Mouse (Mus musculus): ENCODE measurements around the gene Klk15. TPM values are rescaled to one million over a fixed set of nuclear protein-coding genes. Genes with fewer than 3 reads are reported as not detected.
A peak's percentile ranks its signal among the peaks of the same experiment; 100 is the strongest.

Klk15 gene
- polyA plus RNA-seq (2016; fragmentation: Nextera tagmentation; extraction: Ambion mirVana): not detected in 2 replicates

DNA sequence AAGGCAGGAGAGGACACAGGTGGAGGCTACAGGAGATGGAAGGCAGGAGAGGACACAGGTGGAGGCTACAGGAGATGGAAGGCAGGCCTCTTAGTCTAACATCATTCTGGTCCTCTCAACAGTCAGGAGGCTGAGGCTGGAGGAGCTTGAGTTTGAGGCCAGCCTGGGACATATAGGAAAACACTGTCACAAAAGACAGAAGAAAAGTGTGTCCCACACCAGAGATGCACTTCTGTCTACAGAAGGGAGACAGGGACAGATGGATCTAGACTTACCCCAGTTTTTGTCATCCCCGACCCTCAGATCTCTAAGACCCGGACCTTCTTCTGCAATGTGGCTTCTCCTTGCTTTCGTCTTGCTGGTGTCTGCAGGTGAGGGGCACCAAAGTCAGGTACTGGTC lies at the start of gene Klk15:
Gene Klk15, plus strand, starts transcription at position 301 of the 400 bp plus-strand sequence.
- Histone ChIP-seq H3K9ac (no peak within 1 kb of the TSS), H3K27me3 (no peaks in the 10 kb centered on the region), H3K4me1 (no peaks in the 10 kb centered on the region), H3K27ac (no peak within 1 kb of the TSS), H3K9me3 (no peaks in the 10 kb centered on the region), H3K36me3 (no peaks in the 10 kb centered on the region), H3K4me3 (no peak within 1 kb of the TSS), H3K4me2 (replicated peaks) (no peak within 1 kb of the TSS)
- no peak for ATAC-seq (ENCODE audit: insufficient number of reproducible peaks, insufficient read depth, low FRiP score, low TSS enrichment)
- WGBS: 94% methylated on average over 3 of the region's 3 CpGs

DNA sequence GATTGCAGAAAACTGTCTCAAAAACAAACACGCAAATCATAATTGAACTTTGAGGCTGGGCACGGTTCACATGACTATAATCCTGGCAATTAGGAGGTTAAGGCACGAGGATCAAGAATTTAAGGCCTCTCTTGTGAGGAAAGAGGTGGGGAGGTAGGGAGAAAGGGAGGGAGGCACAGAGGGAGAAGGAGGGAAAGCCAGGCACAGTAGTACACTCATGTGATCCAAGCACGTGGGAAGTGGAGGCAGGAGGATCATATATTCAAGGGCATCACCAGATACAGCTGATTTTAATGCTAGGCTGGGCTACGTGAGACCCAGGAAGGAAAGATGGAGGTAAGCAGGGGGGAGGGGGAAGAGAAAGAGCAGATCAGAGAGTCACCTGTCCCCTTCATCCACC lies 42.2 kb upstream of the Klk15 start:
- Histone ChIP-seq H3K4me1 (no peaks in the 10 kb centered on the region), H3K9ac (no peak overlapping the region), H3K36me3 (no peaks in the 10 kb centered on the region), H3K27me3 (no peaks in the 10 kb centered on the region), H3K4me3 (no peak overlapping the region), H3K9me3 (no peaks in the 10 kb centered on the region), H3K4me2 (replicated peaks) (no peak overlapping the region), H3K27ac (no peak overlapping the region)
- no peak for ATAC-seq (ENCODE audit: insufficient number of reproducible peaks, insufficient read depth, low FRiP score, low TSS enrichment)
- 54% methylated on average over 5 of the region's 5 CpGs for WGBS

DNA sequence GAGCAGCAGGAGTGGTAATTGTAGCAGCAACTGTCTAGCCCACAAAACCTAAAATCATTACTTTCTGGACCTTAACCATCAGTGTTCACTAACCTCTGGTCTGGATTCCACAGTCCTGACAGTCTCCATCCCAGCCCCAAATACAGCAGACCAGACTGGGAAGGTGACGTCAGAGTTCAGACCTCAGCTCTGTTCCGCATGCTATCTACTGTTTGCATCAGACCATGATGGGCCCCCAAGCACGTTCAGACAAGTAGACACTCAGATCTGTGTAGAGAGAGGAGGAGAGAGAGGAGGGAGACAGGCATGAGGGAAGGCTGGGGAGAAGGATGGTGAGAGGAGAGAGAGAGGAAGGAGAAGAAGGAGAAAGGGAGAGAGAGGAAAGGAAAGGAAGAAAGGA lies 41.8 kb upstream of the Klk15 start:
- Histone ChIP-seq H3K4me1 (no peaks in the 10 kb centered on the region), H3K9me3 (no peaks in the 10 kb centered on the region), H3K27ac (no peak overlapping the region), H3K36me3 (no peaks in the 10 kb centered on the region), H3K4me2 (replicated peaks) (no peak overlapping the region), H3K27me3 (no peaks in the 10 kb centered on the region), H3K9ac (no peak overlapping the region), H3K4me3 (no peak overlapping the region)
- WGBS: 60% methylated on average over 3 of the region's 3 CpGs
- no peak for ATAC-seq (ENCODE audit: insufficient number of reproducible peaks, insufficient read depth, low FRiP score, low TSS enrichment)

DNA sequence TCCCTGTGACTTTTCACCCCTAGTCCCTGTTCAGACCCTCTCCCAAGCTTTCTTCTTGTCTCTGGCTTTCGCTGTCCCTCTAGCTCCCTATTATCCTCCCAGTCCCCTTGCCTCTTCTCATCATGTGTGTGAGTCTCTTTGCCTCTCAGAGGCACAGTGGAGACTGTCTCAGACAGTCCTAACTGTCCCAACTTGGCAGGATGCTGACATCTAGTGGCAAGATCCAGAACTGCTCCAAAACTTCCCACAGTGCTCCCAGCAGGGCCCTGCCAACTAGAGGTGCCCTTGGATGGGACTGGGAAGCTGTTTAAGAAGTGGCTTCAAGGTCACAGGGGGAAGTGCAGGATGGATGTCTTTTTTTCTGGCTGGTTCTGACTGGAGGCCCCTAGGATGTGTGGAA lies 38.7 kb upstream of the Klk15 start:
- WGBS: 11% methylated on average over 1 of the region's 1 CpGs
- no peaks in the 10 kb centered on the region for H3K4me1 ChIP-seq
- H3K27ac ChIP-seq: no peak overlapping the region
- H3K4me2 ChIP-seq (replicated peaks): no peak overlapping the region
- H3K9ac ChIP-seq: no peak overlapping the region
- H3K4me3 ChIP-seq: no peak overlapping the region
- ATAC-seq (ENCODE audit: insufficient number of reproducible peaks, insufficient read depth, low FRiP score, low TSS enrichment): peak; percentile 89
- H3K27me3 ChIP-seq: no peaks in the 10 kb centered on the region
- no peaks in the 10 kb centered on the region for H3K9me3 ChIP-seq
- no peaks in the 10 kb centered on the region for H3K36me3 ChIP-seq

DNA sequence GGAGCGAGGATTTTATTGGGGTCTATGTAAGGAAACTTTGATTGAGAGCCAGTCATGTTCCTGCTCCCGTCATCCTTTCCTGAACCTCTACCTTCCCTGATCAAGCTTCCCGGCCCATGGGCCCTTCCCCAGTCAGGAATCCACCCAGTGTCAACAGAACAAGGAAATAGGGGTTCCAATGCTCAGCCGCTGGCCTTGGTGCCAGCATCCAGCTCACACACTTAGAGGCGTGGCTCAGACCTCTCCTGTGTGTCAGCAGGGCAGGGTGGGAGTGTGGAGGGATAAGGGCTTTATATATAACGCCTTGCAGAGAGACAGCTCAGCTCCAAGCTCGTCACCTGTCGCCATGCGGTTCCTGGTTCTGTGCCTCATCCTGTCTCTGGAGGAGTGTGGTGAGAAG lies 18.7 kb upstream of the Klk15 start:
- no peaks in the 10 kb centered on the region for H3K4me1 ChIP-seq
- no peaks in the 10 kb centered on the region for H3K36me3 ChIP-seq
- no peaks in the 10 kb centered on the region for H3K9me3 ChIP-seq
- no peak overlapping the region for H3K27ac ChIP-seq
- 61% methylated on average over 9 of the region's 9 CpGs for WGBS
- no peak for ATAC-seq (ENCODE audit: insufficient number of reproducible peaks, insufficient read depth, low FRiP score, low TSS enrichment)
- H3K27me3 ChIP-seq: no peaks in the 10 kb centered on the region
- no peak overlapping the region for H3K9ac ChIP-seq
- H3K4me3 ChIP-seq: no peak overlapping the region
- no peak overlapping the region for H3K4me2 ChIP-seq (replicated peaks)

DNA sequence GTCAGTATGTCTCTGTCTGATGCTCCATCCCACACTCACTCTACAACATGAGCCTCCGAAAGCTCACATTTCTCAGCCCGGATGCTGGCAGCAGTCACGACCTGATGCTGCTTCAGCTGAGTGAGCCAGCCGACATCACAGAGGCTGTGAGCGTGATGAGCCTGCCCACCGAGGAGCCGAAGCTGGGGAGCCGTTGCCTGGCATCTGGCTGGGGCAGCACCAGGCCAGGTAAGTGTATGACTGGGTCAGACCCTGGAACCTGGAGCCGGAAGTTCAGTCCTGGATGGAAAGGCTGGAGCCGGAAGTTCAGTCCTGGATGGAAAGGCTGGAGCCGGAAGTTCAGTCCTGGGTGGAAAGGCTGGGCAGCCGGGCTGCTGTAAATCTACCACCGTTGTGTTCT lies 15.1 kb upstream of the Klk15 start:
- no peak for ATAC-seq (ENCODE audit: insufficient number of reproducible peaks, insufficient read depth, low FRiP score, low TSS enrichment)
- no peaks in the 10 kb centered on the region for H3K4me1 ChIP-seq
- no peak overlapping the region for H3K27ac ChIP-seq
- no peak overlapping the region for H3K4me2 ChIP-seq (replicated peaks)
- H3K27me3 ChIP-seq: no peaks in the 10 kb centered on the region
- H3K9ac ChIP-seq: no peak overlapping the region
- 86% methylated on average over 13 of the region's 13 CpGs for WGBS
- no peak overlapping the region for H3K4me3 ChIP-seq
- H3K9me3 ChIP-seq: no peaks in the 10 kb centered on the region
- no peaks in the 10 kb centered on the region for H3K36me3 ChIP-seq

DNA sequence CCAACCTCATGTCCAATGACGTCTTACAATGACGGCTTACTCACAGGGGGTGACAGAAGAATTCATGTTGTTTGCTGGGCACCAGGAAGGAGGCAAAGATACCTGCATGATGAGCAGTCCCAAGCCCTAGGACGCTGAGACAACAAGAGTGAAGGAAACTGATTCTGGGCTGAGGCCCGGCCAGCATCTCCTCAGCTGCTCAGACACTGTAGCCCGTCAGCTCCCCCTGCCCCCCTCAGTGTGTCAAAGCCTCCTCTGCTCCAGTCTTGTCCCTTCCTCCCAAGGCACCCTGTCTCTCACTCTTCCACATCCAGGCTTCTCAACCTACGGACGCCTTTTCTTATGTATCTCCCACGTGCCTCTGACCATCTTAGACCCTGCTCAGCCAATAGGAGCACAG lies 14.7 kb upstream of the Klk15 start:
- Histone ChIP-seq H3K27me3 (no peaks in the 10 kb centered on the region), H3K4me3 (no peak overlapping the region), H3K9me3 (no peaks in the 10 kb centered on the region), H3K4me1 (no peaks in the 10 kb centered on the region), H3K9ac (no peak overlapping the region), H3K36me3 (no peaks in the 10 kb centered on the region), H3K4me2 (replicated peaks) (no peak overlapping the region), H3K27ac (no peak overlapping the region)
- no peak for ATAC-seq (ENCODE audit: insufficient number of reproducible peaks, insufficient read depth, low FRiP score, low TSS enrichment)
- WGBS: 73% methylated on average over 8 of the region's 8 CpGs

DNA sequence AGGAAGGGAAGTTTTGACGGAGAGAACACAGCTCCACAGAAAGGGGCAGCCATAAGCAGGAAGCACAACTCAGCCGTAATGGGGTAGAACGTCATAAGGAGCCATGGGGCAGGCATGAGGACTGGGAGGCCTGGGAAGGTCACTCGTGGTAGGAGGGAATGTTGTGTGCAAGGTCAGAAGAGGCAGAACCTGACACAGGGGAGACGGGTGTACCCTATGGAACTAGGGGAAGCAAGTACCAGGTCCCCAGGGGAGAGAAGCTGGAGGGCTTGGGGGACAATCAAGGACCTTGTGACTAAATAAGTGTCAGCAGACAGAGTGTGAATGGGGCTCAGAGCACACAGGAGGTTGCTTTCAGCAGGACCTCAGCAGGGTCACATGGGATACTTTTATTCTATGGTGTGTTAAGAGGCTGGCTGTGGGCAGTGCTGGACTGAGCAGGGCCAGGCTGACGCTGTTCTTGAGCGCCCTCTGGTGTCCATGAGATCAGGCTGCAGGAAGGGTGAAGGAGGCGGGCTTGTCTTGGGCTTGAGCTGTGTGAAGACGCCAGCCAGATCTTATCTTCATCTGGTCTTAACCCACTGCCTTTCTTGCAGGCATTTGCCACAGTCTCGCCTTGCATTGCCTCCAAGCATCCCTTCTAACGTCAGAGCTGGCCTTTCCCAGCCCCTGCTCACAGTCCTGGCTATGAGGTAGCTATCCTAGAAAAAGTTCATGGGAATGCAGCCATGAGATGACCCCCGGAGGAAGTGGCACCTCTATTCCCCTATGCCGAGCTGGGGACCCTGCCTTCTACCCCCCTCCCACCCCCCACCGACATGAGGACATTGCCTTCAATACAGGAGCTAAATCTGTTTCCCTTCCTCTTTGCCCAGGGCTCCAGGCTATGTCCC lies 13.7 kb upstream of the Klk15 start:
- Histone ChIP-seq H3K4me1 (no peaks in the 10 kb centered on the region), H3K4me2 (replicated peaks) (no peak overlapping the region), H3K36me3 (no peaks in the 10 kb centered on the region), H3K27me3 (no peaks in the 10 kb centered on the region), H3K9ac (no peak overlapping the region), H3K4me3 (no peak overlapping the region), H3K9me3 (no peaks in the 10 kb centered on the region), H3K27ac (no peak overlapping the region)
- peak; percentile 80; the same call in 1 of the 2 replicates for ATAC-seq (ENCODE audit: insufficient number of reproducible peaks, insufficient read depth, low FRiP score, low TSS enrichment)
- 28% methylated on average over 14 of the region's 14 CpGs for WGBS

DNA sequence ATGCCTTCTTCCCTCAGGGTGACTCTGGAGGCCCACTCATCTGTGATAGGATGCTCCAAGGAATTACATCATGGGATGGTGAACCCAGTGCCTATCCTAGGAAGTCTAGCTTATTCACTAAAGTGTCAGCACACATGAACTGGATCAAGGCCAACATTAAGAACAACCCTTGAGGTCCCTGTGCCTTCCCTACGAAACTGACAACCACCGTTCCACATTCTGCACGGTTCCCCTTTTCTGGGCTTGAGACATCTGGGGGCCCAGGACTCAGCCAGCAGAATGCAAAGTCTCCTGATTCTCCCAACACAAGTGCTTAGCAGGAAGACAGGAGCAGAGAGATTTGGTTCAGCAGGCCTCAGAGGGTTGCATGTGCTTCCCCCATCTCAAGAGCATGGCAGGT lies 13.0 kb upstream of the Klk15 start:
- no peak for ATAC-seq (ENCODE audit: insufficient number of reproducible peaks, insufficient read depth, low FRiP score, low TSS enrichment)
- 92% methylated on average over 3 of the region's 3 CpGs for WGBS
- Histone ChIP-seq H3K9me3 (no peaks in the 10 kb centered on the region), H3K27me3 (no peaks in the 10 kb centered on the region), H3K4me3 (no peak overlapping the region), H3K4me1 (no peaks in the 10 kb centered on the region), H3K27ac (no peak overlapping the region), H3K4me2 (replicated peaks) (no peak overlapping the region), H3K9ac (no peak overlapping the region), H3K36me3 (no peaks in the 10 kb centered on the region)

DNA sequence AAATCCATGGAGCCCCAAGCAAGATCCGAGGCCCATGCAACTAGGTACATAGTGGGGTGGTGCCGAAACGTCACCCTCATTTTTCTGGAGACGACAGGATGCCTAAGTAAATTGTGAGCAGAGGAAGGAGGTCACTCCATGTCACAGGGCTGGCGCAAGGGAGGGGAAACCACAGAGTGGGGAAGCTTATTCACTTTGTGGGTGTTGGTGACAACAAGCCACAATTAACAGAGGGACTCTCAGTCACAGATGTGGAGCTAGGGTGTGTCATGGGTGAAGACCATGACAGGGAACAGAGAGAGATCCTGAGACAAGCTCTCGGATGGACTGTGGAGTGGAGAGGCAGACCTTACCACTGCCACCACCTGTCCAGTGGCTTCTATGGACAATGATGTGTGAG lies 12.5 kb upstream of the Klk15 start:
- 86% methylated on average over 6 of the region's 6 CpGs for WGBS
- Histone ChIP-seq H3K4me1 (no peaks in the 10 kb centered on the region), H3K4me2 (replicated peaks) (no peak overlapping the region)

DNA sequence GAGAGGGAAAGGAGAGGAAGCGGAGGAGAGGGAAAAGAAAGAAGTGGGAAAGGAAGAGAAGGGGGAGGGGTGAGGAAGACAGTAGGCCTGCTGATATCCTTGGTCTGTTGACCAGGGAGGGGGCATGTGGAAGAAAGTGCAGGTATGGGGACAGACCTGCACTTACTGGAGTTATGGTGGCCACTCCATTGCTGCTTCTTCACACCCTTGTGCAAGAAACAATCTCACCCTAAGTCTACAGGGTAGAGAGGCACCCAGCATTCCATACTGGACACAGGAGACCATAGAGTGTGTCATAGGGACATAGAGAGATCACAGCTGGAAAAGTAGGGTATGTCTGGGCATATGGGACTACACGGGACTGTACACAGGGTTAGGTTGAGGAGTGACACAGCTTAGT lies 11.6 kb upstream of the Klk15 start:
- Histone ChIP-seq H3K9me3 (no peaks in the 10 kb centered on the region), H3K4me3 (no peak overlapping the region), H3K36me3 (no peaks in the 10 kb centered on the region), H3K27ac (no peak overlapping the region), H3K4me1 (no peaks in the 10 kb centered on the region), H3K4me2 (replicated peaks) (no peak overlapping the region), H3K27me3 (no peaks in the 10 kb centered on the region), H3K9ac (no peak overlapping the region)
- no peak for ATAC-seq (ENCODE audit: insufficient number of reproducible peaks, insufficient read depth, low FRiP score, low TSS enrichment)
- 74% methylated on average over 2 of the region's 2 CpGs for WGBS

More for the DNA sequence above, 12.5 kb upstream of the Klk15 start:
- no peak for ATAC-seq (ENCODE audit: insufficient number of reproducible peaks, insufficient read depth, low FRiP score, low TSS enrichment)
- H3K4me3 ChIP-seq: no peak overlapping the region
- H3K27me3 ChIP-seq: no peaks in the 10 kb centered on the region
- no peaks in the 10 kb centered on the region for H3K36me3 ChIP-seq
- H3K27ac ChIP-seq: no peak overlapping the region
- no peak overlapping the region for H3K9ac ChIP-seq
- no peaks in the 10 kb centered on the region for H3K9me3 ChIP-seq

DNA sequence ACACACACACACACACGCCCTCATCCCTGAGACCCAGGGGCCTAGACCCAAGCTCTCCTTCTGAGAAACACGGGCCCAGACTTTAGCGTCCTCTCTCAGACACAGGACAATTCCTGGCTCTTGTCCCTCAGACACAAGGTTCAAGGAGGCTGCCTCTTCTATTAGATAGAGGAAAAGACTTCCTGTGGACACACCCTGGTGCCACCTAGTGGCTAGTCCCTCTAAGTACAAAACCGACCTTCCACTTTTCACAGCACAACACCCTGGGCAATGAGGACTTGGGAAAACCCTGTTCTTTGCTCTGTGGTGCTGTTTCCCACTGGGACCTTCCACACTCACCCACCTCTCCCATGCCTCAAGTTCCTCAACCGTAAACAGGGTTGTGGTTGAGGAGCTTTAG lies 7.6 kb upstream of the Klk15 start:
- ATAC-seq (ENCODE audit: insufficient number of reproducible peaks, insufficient read depth, low FRiP score, low TSS enrichment): no peak
- Histone ChIP-seq H3K4me2 (replicated peaks) (no peak overlapping the region), H3K27ac (no peak overlapping the region), H3K4me3 (no peak overlapping the region), H3K27me3 (no peaks in the 10 kb centered on the region), H3K4me1 (no peaks in the 10 kb centered on the region), H3K36me3 (no peaks in the 10 kb centered on the region), H3K9me3 (no peaks in the 10 kb centered on the region), H3K9ac (no peak overlapping the region)
- WGBS: 68% methylated on average over 5 of the region's 5 CpGs

Measured in embryonic facial prominence, embryonic 12.5 days (tissue).